Mouse (Mus musculus) retina, postnatal 7 days (tissue): ENCODE measurements around the gene Immt.
A peak's percentile ranks its signal among the peaks of the same experiment; 100 is the strongest.

Experiments used
- DNase-seq: peaks from one replicate; pipeline ENCODE4 v3.0.0-alpha.2; 2012; ENCODE audit warnings: low read depth, low spot score

The Immt gene

DNA sequence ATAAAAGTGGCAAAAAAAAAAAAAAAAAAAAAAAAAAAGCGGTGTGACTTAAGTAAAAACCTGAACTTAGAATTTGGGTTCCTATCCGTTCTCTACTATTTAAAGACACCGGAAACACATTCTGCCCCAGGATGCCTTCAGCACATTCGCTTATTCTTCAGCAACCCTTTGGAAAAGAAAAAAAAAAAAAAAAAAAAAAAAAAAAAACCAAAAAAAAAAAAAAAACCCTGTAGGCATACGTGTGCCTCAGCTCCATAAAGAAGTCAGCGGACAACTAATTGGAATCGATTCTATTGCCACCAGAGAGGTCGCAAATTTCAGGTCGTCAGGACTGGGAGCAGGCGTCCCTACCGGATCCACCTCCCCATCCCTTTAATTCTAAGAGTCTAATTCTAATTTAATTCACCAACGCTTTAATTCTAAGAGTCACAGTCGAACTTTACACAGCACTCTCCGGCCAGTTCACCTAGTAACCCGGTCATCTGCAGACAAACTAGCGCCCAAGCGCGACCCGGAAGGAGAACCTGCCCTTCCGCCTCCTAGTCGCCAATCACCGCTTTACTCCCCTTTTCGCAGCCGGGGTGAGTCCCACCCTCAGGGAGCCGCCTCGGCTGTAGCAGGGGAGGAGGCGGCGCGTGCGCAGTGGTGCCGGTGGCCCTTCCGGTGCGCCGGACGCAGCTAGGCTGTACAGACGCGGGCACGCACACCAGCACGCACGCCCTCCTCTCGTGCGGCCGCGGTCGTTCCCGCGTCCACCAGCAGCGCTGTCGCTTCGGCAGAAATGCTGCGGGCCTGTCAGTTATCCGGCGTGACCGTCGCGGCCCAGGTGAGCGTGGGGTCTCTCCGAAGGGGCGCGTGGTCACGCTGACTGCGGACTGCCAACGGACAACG lies at the start of gene Immt:
Gene Immt, plus strand, starts transcription at position 642 of the 891 bp plus-strand sequence.
- DNase-seq: peak; percentile 95

DNA sequence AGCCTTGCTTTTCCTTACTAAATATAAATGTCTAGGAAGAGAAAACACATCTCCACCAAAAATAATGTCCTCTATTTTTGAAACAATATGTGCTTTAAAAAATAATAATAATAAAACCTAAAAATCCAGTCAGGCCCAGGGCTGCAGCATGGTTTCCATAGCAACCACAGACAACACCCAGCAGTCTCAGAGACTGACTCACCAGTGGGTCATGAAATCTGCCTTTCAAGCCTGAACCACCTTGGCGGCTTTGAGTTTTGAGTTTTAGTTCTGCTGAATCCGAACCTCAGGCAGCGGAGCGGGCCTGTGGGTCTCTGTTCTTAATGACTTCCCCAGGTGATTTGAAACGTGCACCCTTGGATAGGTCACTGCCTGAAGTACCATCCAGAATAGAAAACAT lies 48.0 kb upstream of the Immt start:
- no peak for DNase-seq

DNA sequence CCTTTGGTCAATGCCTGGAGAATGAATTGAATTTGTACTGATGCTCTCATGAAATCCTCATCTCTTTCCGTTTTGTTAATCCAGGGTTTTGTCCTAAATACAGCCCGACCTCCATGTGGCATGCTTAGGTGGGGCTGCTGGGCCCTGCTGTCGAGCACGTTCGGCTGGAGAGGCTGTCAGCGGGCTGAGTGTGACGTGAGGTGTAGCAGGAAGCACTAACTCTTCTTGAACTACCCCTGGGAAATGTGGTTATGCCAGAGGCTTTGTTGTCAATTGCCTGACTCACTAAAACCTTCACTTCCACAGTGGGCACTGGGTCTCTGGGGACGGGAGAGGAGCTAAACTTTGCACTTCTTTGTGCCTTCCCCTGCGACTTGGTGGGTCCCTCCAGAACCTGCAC lies 42.8 kb upstream of the Immt start:
- no peak for DNase-seq

DNA sequence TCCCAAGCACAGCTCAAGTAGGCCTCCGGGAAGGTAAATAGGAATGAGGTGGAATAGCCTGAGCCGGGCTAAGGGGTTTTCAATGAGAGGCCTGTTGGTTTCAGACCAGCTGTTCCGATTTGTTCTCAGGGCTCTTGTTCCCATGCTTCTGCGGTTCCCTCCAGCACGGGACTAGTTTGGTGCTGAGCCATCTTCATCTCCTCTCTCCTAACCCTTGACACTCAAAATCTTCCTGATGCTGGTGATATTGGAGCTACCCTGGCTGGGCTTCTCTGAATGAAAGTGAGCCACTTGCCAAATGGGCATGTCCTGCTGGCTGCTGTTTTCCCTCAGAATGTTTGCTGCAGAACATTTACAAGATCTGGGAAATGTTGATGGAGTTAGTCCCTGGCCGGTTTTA lies 39.4 kb upstream of the Immt start:
- DNase-seq: no peak

DNA sequence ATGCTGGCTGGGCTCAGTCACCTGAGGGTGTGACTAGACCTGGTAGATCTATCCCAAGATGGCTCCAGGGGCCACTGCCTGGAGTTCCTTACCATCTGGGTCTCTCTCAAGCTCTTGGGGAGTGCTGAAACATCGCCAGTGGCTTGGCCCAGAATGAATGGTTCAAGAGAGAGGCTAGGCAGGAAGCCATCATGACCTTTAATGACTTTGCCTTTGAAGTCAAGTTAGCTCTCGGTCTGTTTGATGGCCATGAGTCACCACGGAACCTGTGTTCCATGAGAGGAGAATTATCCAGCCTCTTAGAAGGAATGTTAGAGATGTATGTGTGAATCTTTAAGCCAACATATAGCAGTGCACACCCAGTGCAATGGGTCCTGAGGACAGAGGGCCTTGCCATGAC lies 31.7 kb upstream of the Immt start:
- no peak for DNase-seq

DNA sequence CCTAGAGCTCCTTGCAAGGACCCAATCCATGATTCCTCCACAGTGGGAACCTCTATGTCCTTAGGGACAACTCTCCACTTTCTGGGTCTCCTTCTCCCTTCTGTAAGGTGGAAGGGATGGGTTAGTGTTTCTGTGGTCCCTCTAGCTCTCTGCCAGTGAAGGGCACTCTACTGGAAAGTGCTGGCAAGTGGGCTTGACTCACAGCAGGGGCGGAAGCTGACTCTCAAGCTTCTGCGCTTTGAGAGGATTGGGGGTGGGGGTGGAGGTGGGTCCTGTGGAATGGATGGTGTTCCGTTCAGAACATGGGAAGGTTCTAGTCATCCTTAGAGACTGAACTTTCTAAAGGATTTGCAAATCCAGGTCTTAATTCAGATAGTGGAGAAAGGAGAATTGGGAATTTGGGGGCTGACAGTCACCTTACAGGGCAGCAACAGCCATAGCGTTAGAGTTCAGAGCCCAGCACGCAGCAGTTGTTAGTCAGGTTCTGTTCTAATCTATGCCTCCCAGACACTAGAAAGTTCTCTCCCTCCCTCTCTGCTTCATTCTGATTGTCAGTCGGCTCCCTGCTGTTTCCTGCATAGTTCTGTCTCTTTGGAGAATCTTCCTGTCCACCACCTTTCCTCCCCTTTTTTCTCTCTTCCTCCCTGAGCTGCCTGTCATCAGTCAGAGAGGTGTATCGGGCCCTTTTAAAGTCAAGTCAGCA lies 30.0 kb upstream of the Immt start:
- DNase-seq: no peak

DNA sequence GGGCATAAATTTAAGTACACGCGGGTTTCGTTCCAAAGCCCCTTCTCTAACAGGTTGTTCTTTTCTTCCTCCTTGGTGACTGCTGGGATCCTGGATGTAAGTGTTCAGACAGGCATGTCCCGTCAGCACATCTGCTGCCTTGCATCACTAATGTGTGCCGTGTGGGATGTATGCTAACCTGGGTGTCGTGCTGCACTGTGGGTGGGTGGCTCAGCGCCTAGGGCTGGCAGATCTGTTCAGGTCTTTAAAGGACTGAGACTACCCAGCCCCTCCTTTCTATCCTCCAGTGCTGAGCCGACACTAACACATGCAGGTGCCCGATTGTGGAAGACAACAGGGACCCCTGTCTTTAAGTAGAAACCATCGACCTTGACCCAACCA lies 29.4 kb upstream of the Immt start:
- no peak for DNase-seq

DNA sequence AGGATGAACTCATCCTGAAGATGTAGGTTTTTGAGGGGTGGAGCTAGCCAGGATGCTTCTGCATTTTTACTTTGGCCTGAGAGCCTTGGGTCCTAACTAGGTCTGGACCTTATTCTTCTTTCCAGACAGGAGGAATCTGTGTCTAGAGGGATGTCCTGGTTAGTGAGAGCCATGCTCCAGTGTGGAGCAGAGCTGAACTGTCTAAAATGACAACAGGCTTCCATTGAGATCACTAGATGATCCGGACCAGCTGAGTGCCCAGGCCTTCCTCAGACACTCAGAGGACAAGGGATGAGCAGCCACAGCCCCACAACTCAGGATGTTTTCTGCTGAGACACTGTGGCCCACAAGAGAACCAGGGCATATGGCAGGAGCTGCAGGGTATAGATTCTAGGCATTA lies 27.5 kb upstream of the Immt start:
- no peak for DNase-seq

DNA sequence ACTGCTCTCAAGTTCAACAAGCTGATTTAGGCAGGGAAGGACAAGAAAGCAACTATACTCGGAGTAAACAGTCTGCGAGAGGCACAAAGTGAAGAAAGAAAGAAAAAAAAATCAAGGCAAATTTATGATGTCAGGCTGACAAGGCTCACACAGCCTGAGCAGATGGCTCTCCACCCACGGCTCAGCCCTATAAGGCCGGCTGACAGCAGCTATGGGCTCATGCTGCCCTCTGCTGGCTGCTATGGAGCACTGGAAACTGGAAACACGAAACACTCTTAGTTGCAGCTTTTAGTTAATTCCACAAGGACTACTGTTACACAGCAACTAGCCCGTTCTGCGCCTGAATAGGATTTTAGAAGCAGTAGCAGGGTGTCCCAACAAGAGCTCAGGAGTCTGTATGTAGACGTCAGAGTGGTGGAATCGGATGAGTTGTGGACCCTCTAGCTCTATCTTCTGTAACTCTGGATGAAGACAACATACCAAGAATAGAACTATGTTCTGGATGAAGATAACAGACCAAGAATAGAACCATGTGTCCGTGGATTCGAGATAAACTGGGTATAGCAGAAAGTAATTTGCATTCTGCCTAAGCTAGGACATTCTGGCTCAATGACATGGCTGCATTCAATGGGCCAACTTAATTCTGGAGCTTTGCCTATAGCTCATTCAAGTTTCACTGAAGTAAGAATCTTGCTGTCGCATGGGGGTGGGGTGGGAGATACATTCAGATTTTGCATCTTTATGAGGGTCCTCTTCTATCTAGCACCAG lies 26.9 kb upstream of the Immt start:
- DNase-seq: peak; percentile 76

DNA sequence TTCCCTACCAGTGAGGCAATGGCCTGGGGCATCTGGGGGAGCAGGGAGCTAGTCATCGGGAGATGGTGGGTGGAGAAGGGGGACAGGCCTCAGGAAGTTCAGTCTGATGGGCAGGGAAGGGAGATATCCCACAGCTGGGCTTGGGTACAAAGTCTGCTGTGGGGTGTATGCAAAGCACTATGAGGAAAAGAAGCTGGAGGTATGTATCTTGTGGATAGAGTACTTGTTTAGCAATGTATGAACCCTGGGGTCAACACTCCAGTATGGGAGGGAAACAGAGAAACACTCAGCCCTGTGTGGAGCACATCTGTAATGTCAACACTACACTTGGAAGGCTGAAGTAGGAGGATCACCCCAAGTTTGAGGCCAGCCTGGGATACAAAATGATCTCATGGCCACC lies 24.4 kb upstream of the Immt start:
- no peak for DNase-seq

DNA sequence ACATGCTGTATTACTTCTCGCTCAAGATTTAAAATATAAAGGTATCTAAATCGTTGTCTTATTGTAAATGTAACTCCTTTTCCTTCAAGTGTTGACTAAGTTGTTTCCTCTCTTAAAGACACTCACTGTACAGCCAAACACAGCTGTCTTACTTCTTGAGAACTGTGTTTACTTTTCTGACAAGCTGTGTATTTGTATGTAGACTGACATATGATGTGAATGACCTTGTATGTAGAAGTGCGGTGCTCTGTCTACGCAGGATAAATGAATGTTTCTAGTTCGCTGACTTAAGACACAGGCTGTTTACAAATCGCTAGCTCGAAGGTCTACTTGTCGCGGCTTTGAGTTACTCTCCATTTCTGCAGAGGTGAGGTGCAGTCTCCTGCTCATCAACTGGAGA lies 21.2 kb upstream of the Immt start:
- no peak for DNase-seq

DNA sequence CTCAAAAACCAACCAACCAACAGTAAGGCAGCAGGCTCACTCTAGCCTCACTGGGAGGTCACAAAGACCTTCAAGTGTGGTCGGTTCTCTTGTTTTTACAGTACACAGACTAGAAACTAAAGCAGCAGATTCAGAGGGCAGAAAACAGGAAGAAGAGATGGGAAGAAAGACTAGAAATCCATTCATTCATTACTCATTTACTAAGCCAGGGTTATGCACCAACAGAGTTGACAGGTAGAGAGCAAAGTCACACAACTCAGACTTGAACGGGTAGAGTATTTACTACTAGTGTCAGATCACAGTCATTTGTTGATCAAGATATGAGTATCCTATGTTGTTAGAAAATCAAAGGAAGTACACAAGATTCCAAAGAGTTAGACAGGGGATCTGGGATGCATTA lies 18.3 kb upstream of the Immt start:
- no peak for DNase-seq

DNA sequence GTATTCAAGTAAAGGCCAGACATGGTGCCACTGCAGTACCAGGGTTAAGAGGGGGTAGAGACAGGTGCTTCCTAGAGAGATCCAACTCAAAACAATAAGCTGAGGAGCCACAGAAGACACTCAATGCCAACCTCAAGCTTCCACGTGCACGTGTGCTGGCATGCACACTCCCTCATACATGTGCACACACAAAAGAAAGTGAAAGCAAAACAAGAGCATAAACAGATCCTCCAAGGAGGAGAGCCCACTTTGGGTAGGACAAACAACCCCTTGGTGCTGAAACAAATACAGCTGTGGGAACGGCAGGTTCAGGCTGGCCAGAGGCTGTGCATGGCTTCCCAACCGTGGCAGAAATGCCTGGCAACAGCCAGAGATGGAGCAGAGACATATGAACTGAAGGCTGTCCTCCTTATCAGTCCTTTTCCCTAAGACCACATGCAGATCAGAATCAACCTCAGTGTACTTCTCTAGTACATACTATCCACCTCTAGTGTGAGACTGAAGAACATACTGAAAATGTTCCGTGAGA lies 11.3 kb upstream of the Immt start:
- DNase-seq: no peak

DNA sequence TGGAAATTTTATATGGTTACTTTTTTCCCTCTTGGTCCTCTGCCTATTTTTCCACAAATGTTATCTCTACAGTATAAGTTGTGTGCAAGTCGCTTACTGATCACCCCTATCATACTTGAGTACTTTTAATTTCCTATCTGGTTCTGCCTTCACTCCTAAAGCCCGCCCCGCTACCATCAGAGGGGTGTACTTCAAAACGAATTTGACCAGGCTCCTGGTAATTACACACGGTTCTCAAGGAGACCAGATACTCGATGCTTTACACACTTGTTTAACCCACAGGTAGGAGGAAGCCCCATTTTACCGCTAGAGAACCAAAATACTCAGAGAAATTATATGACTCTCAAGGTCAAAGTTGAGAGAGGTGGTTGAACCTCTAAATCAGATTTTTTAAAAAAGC lies 8.0 kb upstream of the Immt start:
- no peak for DNase-seq

DNA sequence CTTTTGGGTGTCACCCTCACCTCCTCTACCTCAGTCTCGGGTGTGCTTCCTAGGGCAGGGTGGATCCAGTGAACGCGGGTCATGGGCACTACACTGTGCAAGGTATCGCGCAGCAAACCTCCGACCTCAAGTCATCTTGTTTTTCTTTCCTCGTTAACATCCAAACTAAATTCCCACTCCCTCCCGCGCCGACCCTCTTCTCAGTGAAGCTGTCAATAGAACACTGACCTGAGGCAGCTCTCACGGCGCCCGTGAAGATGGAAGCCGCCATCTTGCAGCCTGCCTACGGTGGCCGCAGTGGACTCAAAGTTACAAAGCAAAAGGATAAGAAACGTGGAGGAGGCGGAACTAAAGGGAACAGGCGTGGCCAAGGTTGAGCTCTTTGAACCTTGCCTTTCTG lies 7.6 kb upstream of the Immt start:
- peak; percentile 76 for DNase-seq

DNA sequence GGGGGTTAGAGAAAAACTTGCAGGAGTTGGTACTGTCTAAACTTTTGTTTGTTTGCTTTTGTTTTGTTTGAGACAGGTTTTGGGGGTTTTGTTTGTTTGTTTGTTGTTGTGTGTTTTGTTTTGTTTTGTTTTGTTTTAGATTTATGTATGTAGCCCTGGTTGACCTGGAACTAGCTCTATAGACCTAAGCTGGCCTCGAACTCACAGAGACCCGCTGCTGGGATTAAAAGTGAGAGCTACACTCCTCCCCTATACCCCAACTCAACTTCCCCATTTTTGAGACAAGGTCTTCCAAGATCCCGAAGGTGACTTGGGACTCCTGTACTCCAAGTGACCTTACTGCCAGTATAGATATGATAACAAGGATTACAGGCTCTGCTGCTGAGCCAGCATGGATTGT lies 7.2 kb upstream of the Immt start:
- DNase-seq: no peak

DNA sequence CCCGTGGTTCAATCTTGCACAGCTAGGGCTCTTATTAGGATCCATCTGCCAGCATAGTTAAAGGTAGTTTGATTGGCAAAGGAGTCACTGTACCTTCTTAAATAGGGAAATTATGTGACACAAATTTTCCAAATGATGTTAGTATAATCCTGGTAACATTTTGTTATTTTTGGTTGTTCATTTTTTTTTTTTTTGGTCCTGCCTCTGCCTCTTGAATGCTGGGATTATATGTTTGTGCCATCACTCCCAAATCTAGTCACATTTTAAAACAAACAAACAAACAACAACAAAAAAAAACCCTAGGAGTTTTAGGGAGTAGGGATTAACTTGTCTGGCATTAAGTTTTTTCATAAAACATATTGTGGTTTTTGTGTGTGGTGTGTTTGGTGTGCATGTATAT lies 4.3 kb upstream of the Immt start, which contains the start of gene Mrpl35:
Gene Mrpl35, minus strand, starts transcription at position 101 of the 400 bp plus-strand sequence.
- DNase-seq: no peak

DNA sequence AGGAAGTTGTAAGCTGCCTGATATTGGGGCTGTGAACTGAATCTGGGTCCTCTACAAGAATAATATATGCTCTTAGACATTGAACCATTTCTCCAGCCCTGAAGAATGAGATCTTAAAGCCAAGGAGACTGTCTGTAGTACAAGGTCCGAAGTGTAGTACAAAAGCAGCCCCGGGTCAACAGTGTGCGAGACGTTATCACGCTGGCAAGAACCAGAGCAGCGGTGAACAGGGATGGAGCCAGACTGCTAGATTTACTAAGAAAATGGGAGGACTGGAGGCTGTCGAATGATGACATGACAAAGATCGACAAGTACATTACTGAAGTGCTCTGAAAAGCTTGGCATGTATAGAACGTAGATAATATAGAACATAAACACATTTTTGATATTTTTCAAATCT lies 1.4 kb upstream of the Immt start:
- DNase-seq: no peak

DNA sequence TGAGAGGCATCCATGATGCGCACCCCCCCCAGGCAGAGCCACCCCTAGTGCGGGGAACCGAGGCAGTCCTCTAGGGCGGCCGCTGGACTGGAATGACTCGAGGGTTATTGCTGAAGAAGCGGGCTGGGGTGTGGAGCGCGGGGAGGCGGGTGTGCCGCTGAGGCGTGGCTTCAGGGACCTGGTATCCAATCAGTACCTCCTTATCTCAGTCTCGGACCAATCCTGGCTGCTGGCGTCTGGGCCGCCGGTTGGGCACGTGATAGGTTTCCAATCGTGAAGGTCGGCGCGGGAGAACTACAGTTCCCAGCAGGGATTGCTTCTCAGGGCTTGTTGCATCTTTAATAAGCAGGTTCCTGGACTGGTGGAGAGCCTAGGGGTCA lies 440 bp downstream of the Immt start:
- peak; percentile 86 for DNase-seq

DNA sequence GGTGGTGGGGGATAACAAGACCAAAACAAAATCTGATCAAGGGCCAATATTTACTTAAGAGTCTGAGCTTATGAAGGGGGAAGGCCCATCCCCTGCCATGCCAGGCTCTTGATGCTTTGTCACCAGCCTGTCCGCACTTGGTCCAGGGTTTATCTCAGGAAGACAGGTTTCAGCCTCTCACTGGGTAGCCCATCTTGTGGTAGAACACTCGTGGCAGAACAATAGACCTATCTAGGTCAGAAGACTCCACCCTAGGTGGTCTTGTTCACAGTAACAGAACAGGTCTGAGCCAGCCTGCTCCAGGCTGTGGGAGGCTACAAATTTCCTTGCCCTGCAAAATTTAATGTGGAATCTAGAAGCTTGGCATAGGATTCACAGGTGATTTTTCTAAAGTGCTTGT lies 5.7 kb downstream of the Immt start:
- no peak for DNase-seq

DNA sequence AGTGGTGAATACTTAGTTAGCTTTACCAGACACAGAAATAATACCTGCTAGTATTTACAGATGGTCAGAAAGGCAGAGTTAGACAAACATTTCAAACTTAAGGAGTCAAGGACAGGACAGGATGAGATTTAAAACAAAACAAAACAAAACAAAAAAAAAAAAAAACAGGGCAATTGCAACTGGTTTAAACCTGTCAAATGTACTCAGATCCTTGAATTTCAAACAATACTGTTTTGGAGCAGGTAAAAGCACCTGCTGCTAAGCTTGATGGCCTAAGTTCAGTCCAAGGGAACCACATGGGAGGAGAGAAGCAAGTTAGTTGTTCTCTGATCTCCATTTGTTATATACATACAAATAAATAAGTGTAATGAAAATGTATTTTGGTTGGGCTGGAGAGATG lies 8.7 kb downstream of the Immt start:
- no peak for DNase-seq

DNA sequence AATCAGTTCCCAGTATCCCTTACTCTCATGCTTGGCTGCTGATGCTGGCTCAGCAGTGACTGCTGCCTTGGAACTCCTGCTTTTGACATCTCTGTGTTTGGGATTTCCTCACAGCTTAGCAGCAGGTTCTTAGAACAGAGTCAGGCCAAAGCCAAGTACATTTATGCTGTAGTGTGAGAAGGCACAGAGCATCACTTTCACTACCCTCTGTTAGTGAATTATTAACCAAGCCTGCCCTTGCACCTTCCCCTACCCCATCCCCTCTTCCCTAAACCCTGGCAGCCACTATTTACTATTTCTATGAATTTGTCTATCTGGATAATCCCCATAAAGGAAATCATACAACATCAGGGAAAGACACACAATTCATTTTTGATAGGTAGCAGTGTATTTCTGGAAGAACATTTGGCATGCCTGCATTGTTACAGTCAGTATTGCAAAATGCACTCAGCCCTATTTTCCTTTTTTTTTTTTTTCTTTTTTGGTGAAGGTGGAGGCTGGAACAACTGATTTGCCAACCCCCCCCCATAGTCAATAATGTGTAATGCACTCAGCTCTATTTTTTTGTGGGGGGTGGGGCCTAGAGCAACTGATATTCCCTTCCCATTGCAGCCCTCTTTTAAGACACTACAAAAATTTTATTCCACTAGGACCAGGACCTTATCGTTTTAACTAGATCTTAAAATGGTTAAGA lies 9.6 kb downstream of the Immt start:
- DNase-seq: no peak
